Mouse (Mus musculus): ENCODE measurements around the gene Zfp369.
"Not testable (repeated sequence)": the region's sequence is repeated elsewhere in the genome, so short reads cannot be mapped to it uniquely, and the experiment has no call there.

Zfp369 gene

DNA sequence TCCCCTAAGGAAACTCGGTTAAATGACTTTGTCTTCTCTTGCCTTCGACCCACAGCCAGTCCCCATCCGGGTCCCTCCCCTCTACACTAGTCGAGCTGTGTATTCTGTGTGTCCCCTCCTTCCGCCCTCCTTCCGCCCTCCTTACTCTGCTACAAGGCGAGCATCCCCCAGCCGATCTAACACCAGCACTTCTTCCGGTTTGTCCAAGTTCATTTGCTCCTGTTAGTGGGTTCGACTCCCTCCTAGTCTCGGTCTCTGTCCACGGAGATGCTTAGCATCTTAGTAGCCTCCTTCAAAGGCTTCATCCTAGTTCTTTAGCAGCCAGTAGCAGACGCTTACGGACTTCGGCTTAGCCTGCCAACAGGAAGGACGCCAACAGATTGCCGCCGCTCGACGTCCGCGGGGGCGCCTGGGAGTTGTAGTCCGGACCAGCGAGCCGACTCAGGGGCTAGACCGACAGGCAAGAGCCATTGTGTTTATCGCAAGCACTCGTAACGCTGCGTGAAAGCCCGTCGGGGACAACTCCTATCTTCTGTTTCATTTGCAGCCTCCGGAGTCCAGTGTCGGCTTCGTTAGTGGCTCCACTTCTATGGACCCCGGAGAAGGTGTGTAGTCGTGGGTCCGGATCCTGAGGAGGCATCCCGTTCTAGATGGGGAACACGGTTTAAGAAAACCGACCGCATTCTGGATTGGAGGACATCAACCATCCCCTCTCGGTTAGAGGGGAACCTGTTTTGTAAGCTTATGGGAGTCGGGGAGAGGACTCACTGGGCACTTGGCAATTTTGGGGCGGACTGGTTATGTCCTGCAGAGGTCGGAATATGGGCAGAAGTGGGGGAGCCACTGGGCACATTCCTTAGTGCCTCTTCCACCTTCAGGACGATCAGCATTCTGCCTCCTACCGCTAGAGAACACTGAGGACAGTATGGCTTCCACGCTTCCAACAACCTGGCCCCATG is at the start of gene Zfp369:
TSS of gene Zfp369 (plus strand) at position 432 of the 959 bp plus-strand sequence.
- DNase-seq = peak; percentile 91 to 94

DNA sequence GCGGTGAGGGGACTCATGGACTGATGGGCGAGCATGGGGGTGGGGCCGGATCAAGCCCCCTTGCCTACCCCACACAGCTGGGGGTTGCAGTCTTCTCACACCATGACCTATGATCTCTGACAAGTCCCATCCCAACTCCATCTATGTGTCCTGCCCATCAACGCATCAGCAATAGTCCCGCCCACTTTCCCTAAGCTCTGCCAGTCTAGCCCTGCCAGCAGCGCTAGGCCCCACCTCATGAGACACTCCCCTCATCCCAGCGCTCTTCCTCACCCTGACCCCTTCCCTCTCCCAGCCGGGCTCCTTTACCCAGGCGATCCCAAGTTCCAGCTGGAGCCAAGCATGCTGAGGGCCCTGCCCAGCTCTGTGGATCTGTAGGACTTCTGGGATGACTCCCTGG is 41.4 kb upstream of the Zfp369 start:
- no peak for DNase-seq

DNA sequence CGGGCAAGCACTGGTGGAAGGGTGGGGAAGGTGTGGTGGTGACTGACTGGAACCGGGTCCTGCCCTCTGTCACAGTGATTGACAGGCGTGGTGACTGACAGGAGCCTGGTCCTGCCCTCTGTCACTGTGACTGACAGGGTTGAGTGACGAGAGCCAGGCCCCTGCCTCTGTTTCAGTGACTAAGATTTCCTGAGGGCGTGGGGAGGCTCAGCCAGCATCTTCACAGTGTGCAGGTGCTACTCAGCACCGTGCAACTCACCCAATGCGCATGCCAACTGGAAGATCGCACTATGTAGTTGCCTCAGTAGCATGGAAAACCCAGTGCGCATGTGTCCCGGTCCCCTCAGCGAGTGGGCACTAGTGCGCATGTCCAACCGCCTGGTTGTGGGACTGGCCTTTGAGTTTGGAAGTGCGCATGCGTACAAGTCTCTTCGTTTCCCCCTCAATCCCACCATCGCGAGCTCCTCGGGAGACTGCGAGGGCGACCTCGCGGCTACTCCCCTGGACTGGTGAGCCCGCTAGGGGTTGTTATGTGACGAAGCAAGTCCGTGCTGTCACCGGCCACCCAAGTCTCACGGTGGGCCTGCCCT is 38.0 kb upstream of the Zfp369 start:
- DNase-seq = peak; percentile 97

DNA sequence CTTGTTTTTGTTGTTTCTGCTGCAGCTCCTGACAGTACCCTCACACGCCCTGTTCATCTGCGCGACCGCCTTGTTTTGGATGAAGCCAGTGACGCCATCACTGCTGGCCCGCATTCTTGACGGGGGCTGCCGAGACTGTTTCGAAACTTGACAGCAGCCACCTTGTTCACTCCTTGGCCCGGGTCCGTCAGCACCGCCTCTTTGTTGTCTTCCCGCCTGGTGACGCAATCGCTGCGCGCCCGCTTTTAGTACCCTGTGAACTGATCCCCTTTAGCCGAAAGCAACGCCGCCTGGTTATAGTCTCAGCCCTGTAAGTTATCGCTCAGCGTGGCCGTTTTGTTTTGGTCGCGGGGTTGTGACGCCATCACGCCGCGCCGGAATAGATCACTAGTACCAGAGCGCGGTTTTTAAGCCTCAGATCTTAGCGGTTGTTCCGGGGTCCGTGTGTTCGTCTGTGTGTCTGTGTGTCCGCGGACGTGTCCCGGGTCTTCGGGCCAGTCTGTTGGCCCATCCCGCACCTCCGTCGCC is 37.5 kb upstream of the Zfp369 start:
- DNase-seq = peak; percentile 90 to 95

DNA sequence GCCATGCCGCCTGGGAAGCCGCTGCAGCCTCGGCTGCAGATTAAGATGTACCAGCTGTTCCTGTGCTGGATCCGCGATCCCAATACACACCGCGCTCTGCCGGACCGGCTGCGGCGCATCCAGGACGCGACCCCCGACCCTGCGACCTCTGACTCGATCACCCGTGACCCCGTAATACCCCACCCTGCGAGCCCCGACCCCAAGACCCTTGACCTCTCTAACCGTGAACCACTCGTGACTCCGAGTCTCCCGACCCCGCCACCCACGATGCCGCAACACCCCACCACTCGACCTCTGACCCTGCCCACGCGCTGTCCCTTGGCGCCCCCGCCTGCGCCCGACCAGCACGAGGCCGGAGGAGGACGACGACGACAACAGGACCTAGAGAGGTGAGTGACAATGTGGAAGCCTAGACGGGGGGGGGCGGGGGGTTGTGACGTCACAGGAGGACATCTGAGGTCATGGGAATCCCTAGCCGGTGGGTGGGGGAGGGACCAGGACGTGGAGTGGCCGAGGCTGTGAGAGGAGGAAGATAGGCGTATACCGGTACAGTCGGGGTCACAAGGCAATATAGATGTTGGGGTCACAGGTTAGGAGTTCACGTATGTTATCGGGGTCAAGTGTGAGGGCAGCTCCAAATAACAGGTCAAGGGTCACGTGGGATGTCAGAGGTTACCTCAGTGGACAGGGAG is 36.8 kb upstream of the Zfp369 start:
- DNase-seq = no peak

DNA sequence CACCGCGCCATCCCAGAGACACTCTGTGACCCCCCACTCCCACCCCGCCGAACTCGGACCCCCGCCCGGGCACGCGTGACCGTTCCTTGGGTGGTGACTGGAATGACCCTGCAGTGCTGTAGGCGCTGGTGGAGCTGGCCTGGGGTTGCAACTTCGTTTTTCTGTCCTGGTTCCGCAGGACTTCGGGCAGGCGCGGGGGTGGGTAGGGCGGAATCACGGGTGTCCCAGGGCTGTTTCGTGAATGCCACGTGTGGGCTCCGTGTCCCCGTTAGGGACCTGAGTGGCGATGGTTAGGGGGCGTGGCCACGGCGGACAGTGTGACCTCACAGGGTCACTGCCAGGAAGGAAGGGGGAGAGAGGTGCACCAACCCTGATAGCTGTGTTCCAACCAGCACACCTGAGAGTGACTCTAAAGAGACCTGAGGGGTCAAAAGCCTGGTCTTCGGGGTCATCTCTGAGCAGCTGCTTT is 36.3 kb upstream of the Zfp369 start:
- DNase-seq = no peak

DNA sequence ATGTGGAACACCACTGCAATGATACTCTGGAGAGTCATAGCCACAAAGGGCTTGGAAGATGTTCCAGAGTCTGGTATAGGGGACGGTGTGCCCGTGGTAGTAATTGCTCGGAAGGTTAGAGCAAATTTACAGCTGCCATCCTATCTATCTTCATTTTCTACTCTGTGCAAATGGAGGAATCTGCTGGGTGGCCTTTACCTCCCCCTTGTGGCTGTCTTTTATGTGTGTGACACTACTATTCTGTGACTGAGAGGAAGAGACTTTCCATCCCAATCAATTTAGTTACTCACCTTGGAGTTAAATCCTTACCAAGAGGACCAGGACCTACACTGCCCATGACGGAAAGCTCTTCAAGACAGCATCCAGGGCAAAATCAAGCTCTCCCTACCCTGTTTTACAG is 35.3 kb upstream of the Zfp369 start:
- DNase-seq = no peak

DNA sequence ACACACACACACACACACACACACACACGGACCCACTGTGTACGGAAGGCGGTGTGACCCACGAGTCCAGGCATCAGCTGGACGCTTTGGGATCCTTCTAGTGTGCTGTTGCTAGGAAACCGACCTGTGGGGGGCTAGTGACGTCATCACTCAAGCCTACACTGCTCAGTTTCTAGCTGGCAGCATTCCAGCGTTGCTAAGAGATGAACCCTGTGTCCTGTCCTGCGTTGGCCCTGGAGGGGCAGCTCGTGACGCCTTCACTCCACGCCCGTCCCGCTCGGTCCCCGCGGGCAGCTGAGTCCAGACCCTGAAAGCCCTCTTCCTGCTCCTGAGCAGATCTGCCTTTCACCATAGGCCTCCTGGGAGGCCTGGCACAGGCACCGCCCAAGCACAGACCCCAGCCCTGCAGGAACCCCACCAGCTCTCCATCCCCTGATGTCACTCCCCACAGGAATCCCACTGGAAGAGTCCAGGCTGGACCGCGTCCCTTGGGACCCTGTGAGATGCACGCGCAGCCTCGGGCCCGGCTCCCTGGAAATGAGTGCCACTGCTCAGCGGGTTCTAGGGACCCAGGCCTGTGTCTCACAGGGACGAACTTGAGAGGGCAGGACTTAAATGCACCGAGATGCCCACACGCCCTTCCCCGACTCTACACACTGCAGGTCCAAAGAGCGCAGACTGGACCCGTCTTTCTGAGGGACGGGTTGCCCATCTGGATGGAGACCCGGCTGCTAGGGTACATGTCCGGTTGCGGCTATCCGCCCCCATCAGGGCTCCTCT is 20.2 kb upstream of the Zfp369 start:
- DNase-seq = no peak

DNA sequence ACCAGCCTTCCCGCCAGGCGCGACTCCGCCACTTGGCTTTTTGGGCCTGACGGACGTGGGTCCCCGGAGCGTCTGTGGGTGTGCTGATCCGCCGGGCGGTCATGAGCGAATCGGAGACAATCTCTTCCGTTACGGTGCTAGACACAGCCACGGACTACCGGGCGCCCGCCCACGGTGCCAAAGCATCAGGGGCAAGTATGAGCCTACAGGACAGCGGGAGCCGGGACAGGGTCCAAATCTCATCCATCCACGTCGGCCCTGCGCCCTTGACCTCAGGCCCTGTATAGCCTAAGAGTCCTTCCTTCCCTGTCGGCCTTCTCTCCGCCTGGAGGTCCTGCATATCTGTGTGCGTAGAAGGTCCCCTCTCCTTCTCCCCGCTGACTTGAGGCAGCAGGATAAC is 19.4 kb upstream of the Zfp369 start, which contains the start of gene Gm10775:
TSS of gene Gm10775 (plus strand) at position 301 of the 400 bp plus-strand sequence.
- DNase-seq = no peak

DNA sequence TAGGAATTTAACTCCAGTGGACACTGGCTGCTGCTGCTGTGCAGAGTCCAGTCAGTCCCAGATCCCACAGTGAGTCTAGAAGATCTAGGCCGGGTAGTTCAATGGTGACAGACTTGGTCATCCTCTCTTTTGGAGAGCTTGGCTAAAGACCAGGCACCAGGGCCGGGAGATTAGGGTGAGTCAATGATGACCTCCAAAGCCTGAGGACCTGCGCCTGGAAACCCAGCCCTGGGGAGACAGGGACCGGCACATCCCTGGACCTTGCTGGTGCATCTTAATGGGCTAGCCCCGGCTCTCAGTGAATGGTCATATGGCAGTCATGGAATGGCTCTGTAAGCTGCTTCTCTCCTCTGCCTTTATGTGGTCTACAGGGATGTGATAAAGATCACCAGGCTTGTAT is 16.5 kb upstream of the Zfp369 start:
- no peak for DNase-seq

DNA sequence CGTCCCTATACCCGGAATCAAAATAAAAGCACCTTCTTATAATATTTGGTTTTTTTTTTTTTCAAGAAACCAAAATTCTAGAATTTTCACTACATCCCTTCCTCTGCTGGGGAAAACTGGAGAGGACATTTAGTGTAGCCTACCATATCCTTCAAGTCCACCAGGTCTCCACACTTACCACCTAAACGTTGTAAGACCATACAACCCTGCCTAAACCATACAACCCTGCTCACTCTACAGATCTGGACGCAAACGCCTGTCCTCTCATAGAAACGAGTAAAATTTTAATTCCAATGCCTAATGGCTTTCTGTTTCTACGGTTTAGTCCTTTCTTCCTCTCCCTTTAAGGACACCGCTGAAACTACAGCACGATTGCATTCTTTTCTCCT is 626 bp upstream of the Zfp369 start:
- no peak for DNase-seq

DNA sequence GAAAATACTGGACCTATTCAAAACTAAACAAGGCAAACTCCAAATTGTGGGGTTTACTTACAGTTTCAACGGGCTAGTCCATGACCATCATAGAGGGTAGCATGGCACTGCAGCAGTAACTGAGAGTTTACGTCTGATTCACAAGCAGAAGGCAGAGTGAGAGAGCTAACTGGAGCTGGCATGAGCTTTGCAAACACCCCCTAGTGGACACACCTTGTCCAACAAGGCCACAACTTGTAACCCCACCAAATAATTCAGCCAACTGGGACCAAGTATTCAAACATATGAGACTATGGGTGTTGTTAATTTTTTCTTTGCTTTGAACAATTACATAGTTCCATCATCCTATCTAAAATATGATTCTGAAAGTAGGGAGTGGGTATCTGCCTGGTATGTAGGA is 8.2 kb downstream of the Zfp369 start:
- no peak for DNase-seq

DNA sequence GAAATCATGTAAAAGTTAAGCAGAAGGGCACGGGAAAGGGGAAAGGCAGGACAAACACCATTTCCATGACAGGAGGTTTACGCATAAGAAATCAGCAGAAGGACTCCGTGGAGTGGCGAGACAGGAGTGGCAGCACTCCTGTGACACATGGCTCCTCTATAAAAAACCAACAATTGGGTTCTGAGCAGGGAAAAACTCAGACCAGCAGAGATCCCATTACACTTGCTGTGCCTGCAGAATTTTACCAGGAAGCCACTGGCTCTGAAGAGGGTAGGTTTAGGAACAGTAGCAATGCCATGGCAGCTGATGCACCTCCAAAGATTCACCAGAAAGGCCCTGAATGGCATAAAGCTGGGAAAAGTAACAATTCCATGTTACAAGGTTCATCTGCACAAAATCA is 17.7 kb downstream of the Zfp369 start:
- DNase-seq = no peak

DNA sequence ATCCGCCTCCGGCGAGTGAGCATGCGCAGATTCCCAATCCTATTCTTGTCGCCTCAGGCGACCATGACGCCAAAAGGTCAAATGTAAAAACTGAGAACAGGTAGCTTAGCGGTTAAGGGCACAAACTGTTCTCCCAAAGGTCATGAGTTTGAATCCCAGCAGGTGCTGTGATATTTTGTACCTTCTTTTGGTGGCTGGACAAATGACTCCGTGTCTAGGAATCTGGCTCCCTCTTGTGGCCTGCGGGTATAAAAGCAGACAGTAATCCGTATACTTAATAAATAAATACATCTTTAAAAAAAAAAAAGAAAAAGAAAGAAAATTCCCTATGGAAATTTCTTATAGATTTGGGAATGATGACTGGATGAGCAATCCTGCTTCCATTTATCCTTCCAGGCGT is 32.2 kb downstream of the Zfp369 start:
- peak; percentile 4 to 29 for DNase-seq

DNA sequence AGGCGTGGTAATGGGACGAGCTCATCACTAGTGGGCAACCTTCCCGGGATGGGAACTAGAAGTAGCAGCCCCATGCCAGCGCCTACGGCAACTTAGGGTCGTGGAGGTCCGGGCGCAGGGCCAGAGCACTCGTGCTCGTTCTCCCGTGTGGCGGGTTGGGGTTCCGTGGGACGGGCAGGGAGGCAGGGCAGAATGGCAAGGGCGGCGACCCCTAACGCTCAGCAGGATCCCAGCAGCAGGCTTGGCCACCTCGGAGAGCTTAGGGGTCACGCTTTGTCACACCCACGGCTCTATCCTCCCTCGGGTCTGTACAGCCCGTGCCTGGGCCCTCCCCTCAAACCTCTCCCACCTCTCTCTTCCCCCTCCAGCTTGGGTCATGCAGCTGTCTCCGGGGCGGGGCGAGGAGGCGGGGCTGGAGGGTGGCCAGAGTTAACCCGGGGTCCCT is 32.7 kb downstream of the Zfp369 start:
- no peak for DNase-seq

DNA sequence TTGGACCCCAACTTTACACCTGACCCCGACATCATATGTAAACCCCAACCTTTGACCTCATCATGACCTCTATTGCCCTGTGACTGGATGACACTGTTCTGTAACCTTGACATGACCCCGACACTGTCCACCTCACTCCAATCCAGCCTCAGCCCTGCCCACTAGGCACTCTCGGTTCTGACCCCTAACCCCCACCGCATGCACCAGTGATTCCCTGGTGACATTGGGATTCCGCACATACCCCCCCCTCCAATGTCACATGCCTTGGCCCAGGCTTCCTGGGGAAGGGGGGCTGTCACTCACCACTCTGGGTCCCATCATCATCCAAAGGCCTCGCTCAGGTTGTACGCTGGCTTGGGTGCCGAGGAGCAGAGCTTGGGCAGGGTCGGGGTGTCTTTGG is 33.2 kb downstream of the Zfp369 start:
- DNase-seq = no peak

DNA sequence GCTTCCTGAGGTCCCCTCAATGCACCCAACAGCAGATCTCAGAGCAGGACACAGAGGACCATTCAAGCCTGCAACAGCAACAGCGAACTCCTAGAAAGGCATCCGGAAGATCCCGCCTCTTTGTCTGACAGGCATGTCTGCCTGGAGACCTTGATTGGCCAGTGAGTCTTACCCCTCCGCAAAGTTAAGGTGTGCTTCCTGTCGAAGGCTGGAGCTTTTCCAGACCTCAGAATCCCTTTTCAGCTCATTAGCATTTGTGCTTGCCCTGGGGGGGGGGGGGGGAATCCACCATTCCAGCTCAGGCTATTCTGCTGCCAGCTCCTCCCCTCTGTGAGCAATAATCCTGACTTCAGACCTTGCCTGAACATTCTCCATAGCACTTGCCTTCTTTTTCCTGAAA is 69.9 kb downstream of the Zfp369 start:
- DNase-seq = not testable (repeated sequence)

DNA sequence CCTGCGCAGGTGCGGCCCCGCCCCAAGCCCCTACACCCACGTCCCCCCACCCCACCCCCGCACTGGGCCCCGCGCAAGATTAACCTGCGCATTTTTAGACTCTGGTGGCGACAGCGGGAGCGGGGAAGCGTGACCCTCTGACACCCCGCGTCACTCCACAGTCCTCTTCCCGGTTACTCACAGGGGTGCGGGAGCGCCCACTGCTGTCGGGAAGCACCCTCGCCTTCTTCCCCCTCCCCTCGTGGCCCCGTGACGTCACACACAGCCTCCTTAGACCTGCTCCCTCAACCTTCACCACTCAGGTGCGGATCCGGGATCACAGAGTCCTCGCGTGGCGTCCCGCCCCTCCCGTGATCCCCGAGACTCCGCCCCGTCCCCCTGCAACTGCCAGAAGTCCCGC is 73.2 kb downstream of the Zfp369 start:
- peak in 1 of 2 experiments; percentile 9 for DNase-seq

Measured in kidney, adult 8-10 months (tissue).